Mouse (Mus musculus) bone marrow, adult 2 months (tissue): ENCODE data around the gene Asah2. TPM values are rescaled to one million over a fixed set of nuclear protein-coding genes. Genes with fewer than 3 reads are reported as not detected.
A peak's percentile ranks its signal among the peaks of the same experiment; 100 is the strongest.

ENCODE experiments used
- H3K27ac ChIP-seq: fragments of 200-500 bp; 2 replicates; pipeline ENCODE4 v1.5.1; 2012; ENCODE audit warnings: low read depth, mild to moderate bottlenecking, control low read depth, inconsistent platforms, low read length; ENCODE audit not compliant: control insufficient read depth, poor library complexity, insufficient read depth
- H3K4me1 ChIP-seq: fragments of 200-500 bp; 2 replicates; pipeline ENCODE4 v1.6.1; 2011; ENCODE audit warnings: low read length; ENCODE audit not compliant: control insufficient read depth, insufficient read depth
- H3K4me3 ChIP-seq: fragments of 200-500 bp; replicated peaks from 2 replicates; pipeline ENCODE3; 2011; ENCODE audit warnings: mild to moderate bottlenecking, low read depth, low read length, control low read depth; ENCODE audit not compliant: control insufficient read depth
- CTCF ChIP-seq: fragments of 200-500 bp; IDR thresholded peaks from 2 replicates; pipeline ENCODE4 v1.5.1; 2011; ENCODE audit warnings: low read length, control low read depth; ENCODE audit not compliant: control insufficient read depth, insufficient read depth
- POLR2A ChIP-seq: fragments of 200-500 bp; IDR thresholded peaks from 2 replicates; pipeline ENCODE4 v1.6.1; 2011; ENCODE audit warnings: low read depth, mild to moderate bottlenecking, control low read depth, low read length, borderline replicate concordance; ENCODE audit not compliant: control insufficient read depth
- WGBS: fragments of 180-500 bp; shearing (Covaris S2); methylation state at CpG from one replicate; pipeline ENCODE4 v1.1.7; 2018; 5-methylcytosine and 5-hydroxymethylcytosine counted together
- polyA plus RNA-seq: library from polyadenylated mRNA; stranded (reverse); fragments of >200 nt; gene quantifications from 2 replicates; pipeline ENCODE4 v1.2.4, GENCODE M21; 2011; ENCODE audit warnings: low replicate concordance; ENCODE audit not compliant: missing spikeins, insufficient read depth, insufficient read length

The Asah2 gene
- polyA plus RNA-seq, 1 experiment, result 3.7 TPM

DNA sequence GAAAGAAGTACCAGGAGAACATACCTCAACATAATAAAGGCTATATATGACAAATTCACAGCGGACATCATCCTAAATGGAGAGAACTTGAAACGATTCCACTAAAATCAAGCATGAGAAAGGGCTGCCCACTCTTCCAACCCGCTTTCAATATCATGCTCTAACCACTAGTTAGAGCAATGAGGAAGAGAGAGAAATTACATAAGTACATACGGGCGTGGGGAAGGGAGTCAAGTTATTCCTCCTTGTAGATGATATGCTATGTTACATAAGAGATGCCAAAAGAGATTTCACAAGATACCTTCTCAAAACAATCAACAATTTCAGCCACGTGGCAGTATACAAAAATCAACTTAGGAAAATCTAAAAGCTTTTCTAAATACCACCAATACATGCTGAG, 117.0 kb downstream of the Asah2 start:
- 50% methylated on average over 6 of the region's 6 CpGs for WGBS
- Histone ChIP-seq H3K27ac (no peak overlapping the region), H3K4me3 (no peak overlapping the region), H3K4me1 (no peaks in the 10 kb centered on the region; the same call in 1 of the 2 replicates)
- TF ChIP-seq CTCF (no peak), POLR2A (no peak)

DNA sequence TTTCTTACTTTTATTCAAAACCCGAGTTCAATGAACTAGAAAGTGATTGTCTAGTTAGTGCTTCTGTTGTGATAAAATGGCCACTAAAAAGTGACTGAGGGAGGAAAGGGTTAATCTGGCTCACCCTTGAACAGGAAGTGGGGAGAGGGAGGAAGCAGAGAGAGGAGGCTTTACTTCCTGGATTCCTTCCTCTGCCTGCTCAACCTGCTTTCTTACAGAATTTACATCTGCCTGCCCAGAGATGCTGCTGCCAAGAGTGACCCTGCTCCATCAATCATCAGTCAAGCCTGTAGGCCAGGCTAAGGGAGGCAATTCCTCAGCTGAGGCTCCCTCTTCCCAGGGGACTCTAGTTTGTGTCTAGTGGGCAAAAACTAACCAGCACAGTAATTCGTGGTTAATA, 132.1 kb downstream of the Asah2 start:
- H3K27ac ChIP-seq, result no peak overlapping the region
- H3K4me3 ChIP-seq, result no peak overlapping the region
- 25% methylated on average over 2 of the region's 2 CpGs for WGBS
- H3K4me1 ChIP-seq, result peaks cover 2% of the 10 kb centered on the region; the same call in 1 of the 2 replicates
- no peak for TF ChIP-seq POLR2A
- no peak for TF ChIP-seq CTCF

DNA sequence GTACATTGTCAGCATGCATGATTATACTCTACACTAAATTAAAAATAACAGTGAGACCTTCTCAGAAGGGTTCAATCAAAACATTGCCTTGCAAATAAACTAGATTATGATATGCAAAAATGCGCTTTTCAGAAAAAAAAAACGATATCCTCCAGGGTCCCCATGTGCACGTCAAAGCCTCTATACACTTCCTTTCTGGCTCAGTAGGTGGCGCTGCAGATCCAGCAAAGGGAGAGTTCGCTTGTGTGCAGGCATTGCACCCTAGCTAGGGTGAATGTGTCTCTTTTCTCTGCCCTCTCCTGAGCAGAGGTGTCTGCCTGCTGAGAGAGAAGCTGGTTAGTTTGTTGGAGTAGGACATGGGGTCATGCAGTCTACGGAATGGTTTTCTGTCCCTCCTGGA, 136.0 kb downstream of the Asah2 start:
- peaks cover 2% of the 10 kb centered on the region; the same call in 1 of the 2 replicates for H3K4me1 ChIP-seq
- no peak overlapping the region for H3K27ac ChIP-seq
- TF ChIP-seq CTCF (peak; percentile 97), POLR2A (no peak)
- 8% methylated on average over 6 of the region's 6 CpGs for WGBS
- no peak overlapping the region for H3K4me3 ChIP-seq

DNA sequence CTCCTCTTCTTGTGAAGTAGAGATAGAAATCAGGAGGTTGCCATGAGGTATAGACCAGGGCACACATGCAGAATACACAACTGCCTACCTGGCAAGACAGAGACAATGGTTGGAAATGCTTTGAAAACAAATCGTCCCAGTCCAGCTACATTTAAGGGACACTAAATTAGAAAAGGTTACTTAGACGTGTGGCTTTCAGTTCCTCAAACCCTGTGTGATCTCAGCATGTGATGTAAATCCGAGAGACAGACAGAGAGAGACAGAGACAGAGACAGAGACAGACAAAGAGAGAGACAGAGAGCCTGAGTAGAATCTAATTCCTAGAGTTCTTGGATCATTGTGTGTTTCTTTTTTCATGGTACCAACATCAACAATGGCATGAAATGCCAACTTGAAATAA, 136.6 kb downstream of the Asah2 start:
- TF ChIP-seq CTCF (no peak), POLR2A (no peak)
- peaks cover 2% of the 10 kb centered on the region; the same call in 1 of the 2 replicates for H3K4me1 ChIP-seq
- H3K4me3 ChIP-seq, result no peak overlapping the region
- WGBS, result 6% methylated on average over 3 of the region's 3 CpGs
- no peak overlapping the region for H3K27ac ChIP-seq

DNA sequence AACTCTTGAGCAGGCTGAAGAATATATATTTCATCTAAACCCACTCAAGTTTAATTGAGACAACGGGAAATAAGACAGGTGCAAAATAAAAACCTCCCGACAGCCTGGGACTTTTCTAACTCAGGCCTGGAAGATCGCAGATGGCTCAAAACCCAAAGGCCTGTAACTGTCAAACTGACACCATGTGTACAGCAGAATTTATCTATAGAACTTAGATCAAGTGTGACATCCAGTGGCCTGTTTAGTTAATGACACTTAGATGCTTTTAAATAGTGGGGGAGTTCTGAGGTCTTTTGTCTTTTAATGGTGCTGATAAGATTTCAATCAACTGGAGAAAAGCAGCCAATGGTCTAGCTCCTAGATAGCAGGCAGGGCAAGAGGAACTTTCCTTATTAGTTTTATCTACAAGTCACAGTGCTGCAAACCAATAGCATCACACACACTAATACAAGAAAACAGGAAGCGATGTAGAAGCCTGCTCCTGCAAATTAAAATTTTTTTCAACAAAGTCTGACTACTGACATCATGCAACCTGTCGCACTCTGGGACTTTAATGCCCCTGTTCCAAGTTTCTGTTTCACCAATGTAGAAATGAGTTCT, 140.0 kb downstream of the Asah2 start:
- Histone ChIP-seq H3K4me1 (no peaks in the 10 kb centered on the region; the same call in 1 of the 2 replicates), H3K27ac (no peak overlapping the region), H3K4me3 (no peak overlapping the region)
- no peak for TF ChIP-seq CTCF
- TF ChIP-seq POLR2A, result no peak
- WGBS, result 22% methylated on average over 5 of the region's 5 CpGs

DNA sequence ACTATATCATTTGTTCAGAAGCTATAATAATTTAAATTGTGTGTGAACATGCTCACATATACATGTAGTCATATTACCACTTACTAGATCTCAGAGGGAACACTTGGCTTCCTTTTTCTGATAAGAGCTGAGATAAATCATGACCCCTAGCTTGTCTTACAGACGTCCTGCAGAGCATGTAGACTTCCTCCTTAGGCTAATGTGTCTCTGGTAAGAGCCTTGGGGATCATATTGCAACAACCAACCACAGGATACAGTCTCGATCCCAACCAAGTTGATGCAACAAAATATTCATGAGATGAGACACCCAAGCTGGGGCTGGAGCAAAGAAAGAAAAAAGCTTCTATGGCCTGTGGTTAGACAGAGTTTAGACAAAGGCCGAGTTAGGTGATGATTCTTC, 144.9 kb downstream of the Asah2 start:
- no peak overlapping the region for H3K27ac ChIP-seq
- 3% methylated on average over 3 of the region's 3 CpGs for WGBS
- TF ChIP-seq CTCF, result no peak
- TF ChIP-seq POLR2A, result no peak
- H3K4me1 ChIP-seq, result no peaks in the 10 kb centered on the region; the same call in 1 of the 2 replicates
- no peak overlapping the region for H3K4me3 ChIP-seq

DNA sequence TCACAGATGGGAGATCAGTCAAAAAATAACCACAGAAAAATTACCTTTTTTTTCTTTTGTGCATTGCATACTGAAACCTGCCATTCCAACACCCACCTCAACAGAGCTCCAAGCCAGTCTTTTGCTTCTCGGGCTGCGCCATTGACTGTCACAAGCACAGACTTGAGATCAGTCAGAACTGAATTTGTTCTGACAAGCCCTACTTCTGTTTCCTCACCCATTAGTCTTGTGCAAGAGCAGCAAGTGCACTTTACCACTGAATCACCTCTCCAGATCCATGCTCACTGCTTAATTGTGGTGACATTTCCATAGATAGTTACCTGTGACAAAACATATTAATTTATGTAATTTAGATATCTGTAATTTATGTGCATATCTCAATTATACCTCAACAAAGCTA, 147.6 kb downstream of the Asah2 start:
- no peak overlapping the region for H3K27ac ChIP-seq
- TF ChIP-seq CTCF, result no peak
- no peak for TF ChIP-seq POLR2A
- WGBS, result 45% methylated on average over 2 of the region's 2 CpGs

DNA sequence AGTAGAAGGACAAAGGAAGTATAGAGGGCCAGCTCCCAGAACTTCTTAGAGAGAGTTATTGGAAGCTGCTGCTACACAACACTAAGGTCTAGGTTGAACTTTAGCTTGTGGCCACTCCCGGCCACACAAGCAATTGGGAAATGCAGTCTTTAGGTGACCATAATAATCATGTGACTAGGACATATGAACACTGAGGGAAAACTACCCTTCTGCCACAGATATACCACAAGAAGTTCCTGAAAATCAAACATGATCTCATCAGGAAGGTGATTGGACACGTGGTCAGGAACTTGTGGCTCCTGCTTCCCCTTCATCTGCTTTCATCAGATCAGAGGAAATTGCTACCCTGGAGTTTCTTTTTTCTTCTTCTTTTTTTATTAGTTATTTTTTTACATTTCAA, 151.7 kb downstream of the Asah2 start:
- 4% methylated on average over 2 of the region's 2 CpGs for WGBS
- H3K4me1 ChIP-seq, result peaks cover 3% of the 10 kb centered on the region; the same call in 1 of the 2 replicates
- H3K27ac ChIP-seq, result no peak overlapping the region
- TF ChIP-seq POLR2A (no peak), CTCF (no peak)
- H3K4me3 ChIP-seq, result no peak overlapping the region

More for the DNA sequence above, 147.6 kb downstream of the Asah2 start:
- Histone ChIP-seq H3K4me1 (peaks cover 3% of the 10 kb centered on the region; the same call in 1 of the 2 replicates), H3K4me3 (no peak overlapping the region)
